Mouse (Mus musculus): ENCODE results near the gene Dst. TPM values are rescaled to one million over a fixed set of nuclear protein-coding genes. Genes with fewer than 3 reads are reported as not detected.
A peak's percentile ranks its signal among the peaks of the same experiment; 100 is the strongest.

Gene Dst
- polyA plus RNA-seq, 1 experiment from 2014 or later, result 49.1 TPM

DNA sequence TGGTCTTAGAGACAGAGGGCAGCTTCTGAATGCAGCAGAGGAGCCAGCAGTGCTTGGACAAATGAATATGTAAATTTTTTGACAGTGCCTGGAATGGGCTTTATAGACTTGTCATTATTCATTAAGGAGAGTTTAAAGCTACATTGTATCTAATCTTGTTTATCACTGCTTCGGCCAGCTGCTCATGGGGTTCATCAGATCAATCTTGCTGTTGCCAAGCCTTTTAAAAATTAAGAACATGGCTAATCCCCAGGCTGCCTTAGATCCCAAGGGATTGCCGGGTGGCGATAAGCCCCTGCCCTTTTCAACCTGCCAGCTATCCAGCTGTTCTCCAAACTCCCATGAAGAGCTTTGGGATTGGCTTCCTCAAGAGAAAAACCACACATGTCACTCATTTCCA, 303.7 kb downstream of the Dst start:
- no peak overlapping the region for H3K9ac ChIP-seq
- WGBS, result 68% methylated on average over 3 of the region's 3 CpGs

DNA sequence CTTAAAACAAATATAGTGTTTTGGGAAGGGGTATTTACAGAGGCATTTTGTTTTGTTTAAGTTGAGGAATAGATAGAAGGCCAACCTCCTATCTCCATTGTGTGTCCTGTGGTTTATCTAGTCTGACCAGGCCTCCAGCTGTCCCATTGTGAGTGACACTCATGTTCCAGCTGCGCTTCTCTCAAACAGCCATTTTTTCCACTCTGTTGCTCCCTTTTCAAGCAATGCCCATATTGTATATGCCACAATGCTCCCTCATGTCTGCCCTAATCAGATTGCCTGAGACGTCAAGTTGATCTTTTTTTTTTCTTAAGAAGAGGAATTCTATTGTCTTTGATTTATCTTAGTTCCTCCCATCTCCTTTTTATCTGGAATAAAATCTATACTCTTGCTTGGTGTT, 308.4 kb downstream of the Dst start:
- WGBS, result 37% methylated on average over 2 of the region's 2 CpGs
- Histone ChIP-seq H3K4me3 (no peak overlapping the region), H3K27ac (no peak overlapping the region), H3K4me1 (no peaks in the 10 kb centered on the region), H3K27me3 (replicated peaks) (no peaks in the 10 kb centered on the region), H3K9ac (no peak overlapping the region), H3K9me3 (no peaks in the 10 kb centered on the region), H3K4me2 (replicated peaks) (no peak overlapping the region), H3K36me3 (peaks cover 55% of the 10 kb centered on the region)
- no peak for ATAC-seq (ENCODE audit: low FRiP score, low read depth)

More for the DNA sequence above, 303.7 kb downstream of the Dst start:
- ATAC-seq (ENCODE audit: low FRiP score, low read depth), result no peak
- no peak overlapping the region for H3K27ac ChIP-seq
- no peaks in the 10 kb centered on the region for H3K27me3 ChIP-seq (replicated peaks)
- H3K4me1 ChIP-seq, result no peaks in the 10 kb centered on the region
- H3K9me3 ChIP-seq, result no peaks in the 10 kb centered on the region
- peaks cover 59% of the 10 kb centered on the region for H3K36me3 ChIP-seq
- H3K4me2 ChIP-seq (replicated peaks), result no peak overlapping the region
- H3K4me3 ChIP-seq, result no peak overlapping the region

DNA sequence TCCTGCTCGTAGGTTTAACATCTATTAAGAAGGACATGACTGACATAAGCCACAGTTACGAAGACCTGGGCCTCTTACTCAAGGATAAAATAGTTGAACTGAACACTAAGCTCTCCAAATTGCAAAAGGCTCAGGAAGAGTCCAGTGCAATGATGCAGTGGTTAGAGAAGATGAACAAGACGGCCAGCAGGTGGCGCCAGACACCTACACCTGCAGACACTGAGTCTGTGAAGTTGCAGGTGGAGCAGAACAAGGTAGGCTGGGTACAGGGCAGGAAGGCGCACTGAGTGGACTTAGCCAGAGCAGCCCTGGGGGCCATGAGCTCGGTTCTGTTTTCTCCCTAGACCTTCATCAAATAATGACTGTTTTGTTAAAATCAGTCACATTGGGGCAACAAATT, 310.3 kb downstream of the Dst start:
- peak; percentile 58; the same call in 1 of the 2 replicates for ATAC-seq (ENCODE audit: low FRiP score, low read depth)
- H3K27me3 ChIP-seq (replicated peaks), result no peaks in the 10 kb centered on the region
- H3K27ac ChIP-seq, result no peak overlapping the region
- H3K4me2 ChIP-seq (replicated peaks), result no peak overlapping the region
- WGBS, result 43% methylated on average over 6 of the region's 6 CpGs
- H3K4me1 ChIP-seq, result no peaks in the 10 kb centered on the region
- H3K9me3 ChIP-seq, result no peaks in the 10 kb centered on the region
- H3K4me3 ChIP-seq, result no peak overlapping the region
- peaks cover 47% of the 10 kb centered on the region for H3K36me3 ChIP-seq
- no peak overlapping the region for H3K9ac ChIP-seq

- H3K27ac ChIP-seq, result no peak overlapping the region
- 91% methylated on average over 9 of the region's 9 CpGs for WGBS
- H3K9ac ChIP-seq, result no peak overlapping the region
- no peaks in the 10 kb centered on the region for H3K4me1 ChIP-seq
- H3K4me3 ChIP-seq, result no peak overlapping the region
- H3K36me3 ChIP-seq, result peaks cover 45% of the 10 kb centered on the region
- no peak overlapping the region for H3K4me2 ChIP-seq (replicated peaks)
- H3K9me3 ChIP-seq, result no peaks in the 10 kb centered on the region
- ATAC-seq (ENCODE audit: low FRiP score, low read depth), result no peak
- no peaks in the 10 kb centered on the region for H3K27me3 ChIP-seq (replicated peaks)
Measured at GRCm38 (mm10) chr1:34218801-34219200, 310.8 kb downstream of the Dst start.

GRCm38 (mm10) chr1:34220094-34220601, 312.1 kb downstream of the Dst start:
- WGBS, result 92% methylated on average over 11 of the region's 11 CpGs
- no peak overlapping the region for H3K27ac ChIP-seq
- H3K36me3 ChIP-seq, result peaks cover 44% of the 10 kb centered on the region
- no peak for ATAC-seq (ENCODE audit: low FRiP score, low read depth)
- H3K9me3 ChIP-seq, result no peaks in the 10 kb centered on the region
- no peak overlapping the region for H3K4me2 ChIP-seq (replicated peaks)
- no peaks in the 10 kb centered on the region for H3K4me1 ChIP-seq
- H3K4me3 ChIP-seq, result no peak overlapping the region
- H3K27me3 ChIP-seq (replicated peaks), result no peaks in the 10 kb centered on the region
- H3K9ac ChIP-seq, result no peak overlapping the region

GRCm38 (mm10) chr1:34223866-34224265, 315.8 kb downstream of the Dst start:
- H3K36me3 ChIP-seq, result peaks cover 71% of the 10 kb centered on the region
- 89% methylated on average over 11 of the region's 11 CpGs for WGBS
- ATAC-seq (ENCODE audit: low FRiP score, low read depth), result no peak

GRCm38 (mm10) chr1:34227676-34228075, 319.7 kb downstream of the Dst start:
- Histone ChIP-seq H3K9ac (no peak overlapping the region), H3K4me2 (replicated peaks) (no peak overlapping the region), H3K27ac (no peak overlapping the region), H3K4me1 (no peaks in the 10 kb centered on the region), H3K36me3 (peaks cover 61% of the 10 kb centered on the region), H3K27me3 (replicated peaks) (no peaks in the 10 kb centered on the region), H3K4me3 (no peak overlapping the region), H3K9me3 (no peaks in the 10 kb centered on the region)
- 92% methylated on average over 8 of the region's 8 CpGs for WGBS
- no peak for ATAC-seq (ENCODE audit: low FRiP score, low read depth)

More at GRCm38 (mm10) chr1:34223866-34224265, 315.8 kb downstream of the Dst start:
- H3K4me2 ChIP-seq (replicated peaks), result no peak overlapping the region
- H3K4me3 ChIP-seq, result no peak overlapping the region
- no peaks in the 10 kb centered on the region for H3K4me1 ChIP-seq
- H3K27ac ChIP-seq, result no peak overlapping the region
- no peaks in the 10 kb centered on the region for H3K27me3 ChIP-seq (replicated peaks)
- H3K9ac ChIP-seq, result no peak overlapping the region
- H3K9me3 ChIP-seq, result no peaks in the 10 kb centered on the region

DNA sequence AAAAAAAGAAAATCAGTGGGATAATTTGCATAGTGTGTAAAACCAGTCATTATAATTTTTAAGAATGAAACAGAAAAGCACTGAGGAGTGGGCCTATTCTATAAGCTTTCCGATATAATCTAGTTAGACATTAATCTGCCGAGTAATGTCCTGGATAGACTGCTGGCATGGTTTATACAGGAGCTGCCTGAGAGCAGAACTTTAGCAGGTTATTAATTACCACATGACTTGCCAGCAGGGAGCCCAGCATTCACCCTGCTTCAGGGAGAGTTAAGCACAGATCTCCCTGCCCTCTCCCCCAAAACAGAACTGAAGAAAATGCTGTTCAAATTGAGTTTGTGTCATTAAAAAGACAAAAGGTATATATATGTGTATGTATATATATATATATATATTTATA, 323.0 kb downstream of the Dst start:
- 77% methylated on average over 2 of the region's 2 CpGs for WGBS
- Histone ChIP-seq H3K36me3 (peaks cover 34% of the 10 kb centered on the region), H3K4me1 (peaks cover 5% of the 10 kb centered on the region), H3K4me2 (replicated peaks) (no peak overlapping the region), H3K27ac (no peak overlapping the region), H3K9me3 (no peaks in the 10 kb centered on the region), H3K9ac (no peak overlapping the region), H3K4me3 (no peak overlapping the region), H3K27me3 (replicated peaks) (no peaks in the 10 kb centered on the region)
- ATAC-seq (ENCODE audit: low FRiP score, low read depth), result no peak

- peaks cover 25% of the 10 kb centered on the region for H3K4me1 ChIP-seq
- peak overlapping the region; percentile 35 for H3K4me3 ChIP-seq
- 0% methylated on average over 28 of the region's 28 CpGs for WGBS
- H3K9ac ChIP-seq, result peak overlapping the region; percentile 51; the same call in 1 of the 2 replicates
- no peak overlapping the region for H3K27ac ChIP-seq
- H3K4me2 ChIP-seq (replicated peaks), result peak overlapping the region; percentile 76
- ATAC-seq (ENCODE audit: low FRiP score, low read depth), result peak; percentile 89
- no peaks in the 10 kb centered on the region for H3K36me3 ChIP-seq
- H3K27me3 ChIP-seq (replicated peaks), result no peaks in the 10 kb centered on the region
- H3K9me3 ChIP-seq, result no peaks in the 10 kb centered on the region
Measured at GRCm38 (mm10) chr1:34236254-34236723, 328.3 kb downstream of the Dst start.

GRCm38 (mm10) chr1:34237211-34237610, 329.2 kb downstream of the Dst start:
- no peak for ATAC-seq (ENCODE audit: low FRiP score, low read depth)
- Histone ChIP-seq H3K36me3 (no peaks in the 10 kb centered on the region), H3K27me3 (replicated peaks) (no peaks in the 10 kb centered on the region), H3K27ac (no peak overlapping the region), H3K4me1 (peaks cover 25% of the 10 kb centered on the region), H3K9ac (no peak overlapping the region), H3K4me2 (replicated peaks) (peak overlapping the region; percentile 76), H3K4me3 (no peak overlapping the region), H3K9me3 (no peaks in the 10 kb centered on the region)
- WGBS, result 59% methylated on average over 14 of the region's 14 CpGs

- Histone ChIP-seq H3K4me3 (no peak overlapping the region), H3K36me3 (0 out of 2 replicates have a peak, but pooled peaks cover 3% of the 10 kb centered on the region), H3K27me3 (replicated peaks) (no peaks in the 10 kb centered on the region), H3K4me2 (replicated peaks) (no peak overlapping the region), H3K4me1 (peaks cover 25% of the 10 kb centered on the region), H3K9ac (no peak overlapping the region), H3K9me3 (no peaks in the 10 kb centered on the region), H3K27ac (no peak overlapping the region)
- no peak for ATAC-seq (ENCODE audit: low FRiP score, low read depth)
- 66% methylated on average over 12 of the region's 12 CpGs for WGBS
Measured at GRCm38 (mm10) chr1:34237689-34238091, 329.7 kb downstream of the Dst start.

DNA sequence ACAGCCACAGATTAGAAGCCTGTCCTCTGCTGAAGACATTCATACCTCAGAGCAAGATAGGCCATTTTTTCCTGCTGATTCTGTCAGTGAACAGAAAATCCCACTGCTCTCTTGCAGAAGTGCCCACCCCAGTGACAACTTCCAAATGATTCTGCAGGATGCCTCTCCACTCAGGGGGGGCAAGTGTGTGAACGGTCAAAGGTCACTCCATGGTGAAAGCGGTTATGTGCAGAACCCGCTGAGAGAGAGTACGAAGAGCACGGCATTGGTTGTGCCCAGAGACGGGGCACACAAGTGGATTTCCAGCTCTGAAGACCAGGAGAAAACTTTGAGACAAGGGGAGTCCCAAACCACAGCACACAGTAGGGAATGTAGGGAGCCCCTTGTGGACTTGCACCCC, 330.2 kb downstream of the Dst start:
- no peak overlapping the region for H3K27ac ChIP-seq
- ATAC-seq (ENCODE audit: low FRiP score, low read depth), result no peak
- no peaks in the 10 kb centered on the region for H3K27me3 ChIP-seq (replicated peaks)
- no peak overlapping the region for H3K9ac ChIP-seq
- no peaks in the 10 kb centered on the region for H3K9me3 ChIP-seq
- H3K4me2 ChIP-seq (replicated peaks), result no peak overlapping the region
- WGBS, result 60% methylated on average over 6 of the region's 6 CpGs
- peaks cover 25% of the 10 kb centered on the region for H3K4me1 ChIP-seq
- H3K4me3 ChIP-seq, result no peak overlapping the region
- H3K36me3 ChIP-seq, result peaks cover 8% of the 10 kb centered on the region

- no peak for ATAC-seq (ENCODE audit: low FRiP score, low read depth)
- peaks cover 31% of the 10 kb centered on the region for H3K36me3 ChIP-seq
- H3K4me3 ChIP-seq, result no peak overlapping the region
- no peak overlapping the region for H3K9ac ChIP-seq
- no peak overlapping the region for H3K27ac ChIP-seq
- no peaks in the 10 kb centered on the region for H3K9me3 ChIP-seq
- H3K27me3 ChIP-seq (replicated peaks), result no peaks in the 10 kb centered on the region
- WGBS, result 91% methylated on average over 10 of the region's 10 CpGs
- H3K4me1 ChIP-seq, result no peaks in the 10 kb centered on the region
- no peak overlapping the region for H3K4me2 ChIP-seq (replicated peaks)
Measured at GRCm38 (mm10) chr1:34244678-34245077, 336.7 kb downstream of the Dst start.

Data from neural tube, embryonic 12.5 days (tissue).